Mouse (Mus musculus) macrophage (primary cell): ENCODE measurements around the gene Esrra. TPM values are rescaled to one million over a fixed set of nuclear protein-coding genes. Genes with fewer than 3 reads are reported as not detected.

Experiments
- H3K27ac ChIP-seq: fragments of 350-480 bp; formaldehyde crosslinking; 2 replicates; pipeline ENCODE4 v1.9.0; 2021
- H3K36me3 ChIP-seq: fragments of 350-480 bp; formaldehyde crosslinking; 2 replicates; pipeline ENCODE4 v1.9.0; 2021; ENCODE audit errors: inconsistent target
- H3K4me3 ChIP-seq: fragments of 350-480 bp; formaldehyde crosslinking; 2 replicates; pipeline ENCODE4 v1.9.0; 2021; ENCODE audit errors: inconsistent target
- H3K79me2 ChIP-seq: fragments of 350-480 bp; formaldehyde crosslinking; 2 replicates; pipeline ENCODE4 v1.9.0; 2021; ENCODE audit errors: inconsistent target
- WGBS: methylation state at CpG from one replicate; pipeline ENCODE4 v1.1.7; 2026; ENCODE audit warnings: inconsistent platforms; ENCODE audit not compliant: missing documents; 5-methylcytosine and 5-hydroxymethylcytosine counted together
- polyA plus RNA-seq: library from polyadenylated mRNA; stranded (reverse); fragments of 250-400 nt; gene quantifications from 3 replicates; pipeline ENCODE4 v1.2.4, GENCODE M21; 2018; ENCODE audit warnings: inconsistent platforms

Esrra gene
- polyA plus RNA-seq, 1 experiment from 2014 or later: 11.0 TPM

GRCm38 (mm10) chr19:6871574-6872271, 49.9 kb downstream of the Esrra start:
- Histone ChIP-seq H3K27ac (peak overlapping the region; percentile 82), H3K79me2 (no peaks in the 10 kb centered on the region), H3K4me3 (no peak overlapping the region), H3K36me3 (no peaks in the 10 kb centered on the region)
- WGBS: 34% methylated on average over 5 of the region's 5 CpGs

- H3K79me2 ChIP-seq: no peaks in the 10 kb centered on the region
- 4% methylated on average over 5 of the region's 5 CpGs for WGBS
Observed at GRCm38 (mm10) chr19:6869355-6869754, 52.3 kb downstream of the Esrra start.

GRCm38 (mm10) chr19:6861451-6861850, 60.2 kb downstream of the Esrra start:
- Histone ChIP-seq H3K36me3 (no peaks in the 10 kb centered on the region), H3K79me2 (peaks cover 23% of the 10 kb centered on the region; the same call in 1 of the 2 replicates), H3K4me3 (no peak overlapping the region), H3K27ac (no peak overlapping the region)
- WGBS: 95% methylated on average over 4 of the region's 4 CpGs

More at GRCm38 (mm10) chr19:6869355-6869754, 52.3 kb downstream of the Esrra start:
- H3K4me3 ChIP-seq: peak overlapping the region; percentile 22
- peak overlapping the region; percentile 69 for H3K27ac ChIP-seq
- H3K36me3 ChIP-seq: no peaks in the 10 kb centered on the region

Other genes starting within 250 kb of the Esrra start
- gene Rps6ka4, start 81.2 kb downstream of the Esrra start, polyA plus RNA-seq: 15.5 to 39.8 TPM (median 30.3 TPM) in 3 replicates
- 16.2 to 28.6 TPM (median 21.1 TPM) in 3 replicates for gene Ccdc88b, start 63.6 kb downstream of the Esrra start, polyA plus RNA-seq
- gene Trmt112, start 12.1 kb downstream of the Esrra start, polyA plus RNA-seq: 70.0 to 96.1 TPM (median 81.1 TPM) in 3 replicates
- gene Prdx5, start 11.7 kb downstream of the Esrra start, polyA plus RNA-seq: 147 to 393 TPM (median 352 TPM) in 3 replicates
- not detected in 3 replicates for gene Catsperz, start 3.6 kb upstream of the Esrra start, polyA plus RNA-seq
- not detected in 3 replicates for gene Kcnk4, start 12.7 kb upstream of the Esrra start, polyA plus RNA-seq
- 40.5 to 63.3 TPM (median 50.1 TPM) in 3 replicates for gene Bad, start 20.0 kb upstream of the Esrra start, polyA plus RNA-seq
- 15.6 to 35.9 TPM (median 30.6 TPM) in 3 replicates for gene Gpr137, start 20.7 kb upstream of the Esrra start, polyA plus RNA-seq
- gene Ppp1r14b, start 53.2 kb upstream of the Esrra start, polyA plus RNA-seq: 51.9 to 204 TPM (median 81.4 TPM) in 3 replicates
- gene Plcb3, start 54.7 kb upstream of the Esrra start, polyA plus RNA-seq: 15.2 to 25.2 TPM (median 24.8 TPM) in 3 replicates
- gene Fkbp2, start 58.7 kb upstream of the Esrra start, polyA plus RNA-seq: 146 to 269 TPM (median 153 TPM) in 3 replicates
- gene Vegfb, start 65.8 kb upstream of the Esrra start, polyA plus RNA-seq: 34.5 to 91.1 TPM (median 72.1 TPM) in 3 replicates
- gene Dnajc4, start 70.8 kb upstream of the Esrra start, polyA plus RNA-seq: 18.1 to 21.0 TPM (median 19.3 TPM) in 3 replicates
- 4.5 to 6.6 TPM (median 5.3 TPM) in 3 replicates for gene Nudt22, start 74.3 kb upstream of the Esrra start, polyA plus RNA-seq
- 0.55 to 0.80 TPM (median 0.66 TPM) in 3 replicates for gene Trpt1, start 74.3 kb upstream of the Esrra start, polyA plus RNA-seq
- gene Fermt3, start 97.7 kb upstream of the Esrra start, polyA plus RNA-seq: 194 to 236 TPM (median 225 TPM) in 3 replicates
- 53.3 to 149 TPM (median 126 TPM) in 3 replicates for gene Stip1, start 118.2 kb upstream of the Esrra start, polyA plus RNA-seq
- gene Macrod1, start 135.0 kb upstream of the Esrra start, polyA plus RNA-seq: 5.5 to 13.5 TPM (median 7.3 TPM) in 3 replicates
- not detected in 3 replicates for gene Flrt1, start 183.9 kb upstream of the Esrra start, polyA plus RNA-seq